Mouse (Mus musculus): Measurements from ENCODE around the gene Ipo9. TPM values are rescaled to one million over a fixed set of nuclear protein-coding genes. Genes with fewer than 3 reads are reported as not detected.

The Ipo9 gene
- total and polyA plus RNA-seq, 3 experiments = 27.4 to 56.2 TPM; not detected in 1

DNA sequence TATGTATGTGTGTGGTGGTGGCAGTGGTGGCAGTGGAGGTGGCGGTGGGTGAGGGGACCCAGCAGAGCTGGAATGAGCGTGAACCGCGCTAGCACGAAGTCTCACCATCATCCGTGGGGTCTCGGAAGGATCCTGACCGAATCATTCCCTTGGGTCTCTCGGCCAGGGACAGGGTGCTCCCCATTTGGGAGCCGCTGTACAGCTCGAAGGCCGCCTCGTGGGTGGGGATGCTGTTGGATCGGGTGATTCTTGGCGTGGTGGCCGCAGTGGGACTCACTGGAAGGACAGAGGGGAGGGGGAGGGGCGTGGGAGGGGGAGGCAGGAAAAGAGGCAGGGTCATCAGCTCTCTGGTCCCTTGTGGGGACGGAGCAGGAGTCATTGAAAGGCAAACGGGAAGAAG, 35.4 kb upstream of the Ipo9 start:
- H3K36me3 ChIP-seq (ENCODE audit: control insufficient read depth in 1 of 2, insufficient read depth in 2 of 2, low read length in 2 of 2) = peaks cover 0 to 3% of the 10 kb centered on the region in 2 experiments; a peak in 1 of 4 replicates
- TF ChIP-seq TBP (IDR thresholded peaks at IDR 0.05; ENCODE audit: low read depth, low read length) (no peak), CHD1 (IDR thresholded peaks at IDR 0.05; ENCODE audit: low read depth, low read length) (no peak), JUND (IDR thresholded peaks at IDR 0.05; ENCODE audit: low read depth, low read length) (no peak), CHD2 (IDR thresholded peaks at IDR 0.05; ENCODE audit: low read length) (no peak), NELFE (IDR thresholded peaks at IDR 0.05; ENCODE audit: low read depth, low read length) (no peak), RAD21 (IDR thresholded peaks at IDR 0.05; ENCODE audit: low read depth, low read length) (no peak), ELF1 (IDR thresholded peaks at IDR 0.05; ENCODE audit: low read depth, low read length) (no peak), UBTF (IDR thresholded peaks at IDR 0.05; ENCODE audit: borderline replicate concordance, insufficient read depth, low read depth, low read length) (no peak), MYC (IDR thresholded peaks at IDR 0.05; ENCODE audit: low read depth, low read length) (no peak), ZMIZ1 (IDR thresholded peaks at IDR 0.05; ENCODE audit: low read depth, low read length) (no peak), TCF12 (IDR thresholded peaks at IDR 0.05; ENCODE audit: low read depth, low read length) (no peak), SMC3 (IDR thresholded peaks at IDR 0.05; ENCODE audit: low read depth, low read length) (no peak), NRF1 (IDR thresholded peaks at IDR 0.05; ENCODE audit: insufficient read depth, low read depth, low read length, poor library complexity, severe bottlenecking) (no peak), SIN3A (IDR thresholded peaks at IDR 0.05; ENCODE audit: low read length) (no peak)
- H3K9me3 ChIP-seq (replicated peaks; ENCODE audit: insufficient read depth, low read length) = no peaks in the 10 kb centered on the region
- no peak for DNase-seq (ENCODE audit: low read depth, low spot score)
- H3K79me2 ChIP-seq (ENCODE audit: control insufficient read depth, insufficient read depth, low read length, poor library complexity) = no peaks in the 10 kb centered on the region
- H3K27me3 ChIP-seq (ENCODE audit: control insufficient read depth in 1 of 2, insufficient read depth in 2 of 2, low read length in 2 of 2) = no peaks in the 10 kb centered on the region
- H3K4me3 ChIP-seq (ENCODE audit: control insufficient read depth in 1 of 2, insufficient read depth in 1 of 2, low read depth in 2 of 2, low read length in 2 of 2) = no peak overlapping the region
- no peak overlapping the region for H3K9ac ChIP-seq (ENCODE audit: control insufficient read depth, low read depth, low read length, poor library complexity, severe bottlenecking)
- peaks cover 0 to 11% of the 10 kb centered on the region in 2 experiments; a peak in 2 of 4 replicates for H3K4me1 ChIP-seq (ENCODE audit: control insufficient read depth in 1 of 2, insufficient read depth in 2 of 2, low read length in 2 of 2)
- H3K27ac ChIP-seq (ENCODE audit: control insufficient read depth, low read depth, low read length) = no peak overlapping the region

GRCm38 (mm10) chr1:135462736-135463135, 32.4 kb upstream of the Ipo9 start:
- DNase-seq (ENCODE audit: low read depth, low spot score) = no peak

More at GRCm38 (mm10) chr1:135462736-135463135, 32.4 kb upstream of the Ipo9 start:
- Histone ChIP-seq H3K36me3 (ENCODE audit: control insufficient read depth in 1 of 2, insufficient read depth in 2 of 2, low read length in 2 of 2) (peaks cover 0 to 3% of the 10 kb centered on the region in 2 experiments; a peak in 1 of 4 replicates), H3K4me1 (ENCODE audit: control insufficient read depth in 1 of 2, insufficient read depth in 2 of 2, low read length in 2 of 2) (peaks cover 0 to 11% of the 10 kb centered on the region in 2 experiments; a peak in 2 of 4 replicates), H3K4me3 (ENCODE audit: control insufficient read depth in 1 of 2, insufficient read depth in 1 of 2, low read depth in 2 of 2, low read length in 2 of 2) (no peak overlapping the region), H3K27me3 (ENCODE audit: control insufficient read depth in 1 of 2, insufficient read depth in 2 of 2, low read length in 2 of 2) (no peaks in the 10 kb centered on the region), H3K79me2 (ENCODE audit: control insufficient read depth, insufficient read depth, low read length, poor library complexity) (no peaks in the 10 kb centered on the region), H3K9me3 (replicated peaks; ENCODE audit: insufficient read depth, low read length) (no peaks in the 10 kb centered on the region), H3K27ac (ENCODE audit: control insufficient read depth, low read depth, low read length) (no peak overlapping the region), H3K9ac (ENCODE audit: control insufficient read depth, low read depth, low read length, poor library complexity, severe bottlenecking) (no peak overlapping the region)
- TF ChIP-seq MXI1 (IDR thresholded peaks at IDR 0.05; ENCODE audit: low read depth, low read length) (no peak), MAZ (IDR thresholded peaks at IDR 0.05; ENCODE audit: low read depth, low read length) (no peak), USF2 (IDR thresholded peaks at IDR 0.05; ENCODE audit: borderline replicate concordance in 1 of 2, insufficient read depth in 1 of 2, low read depth in 1 of 2, low read length in 2 of 2) (no peak), ZMIZ1 (IDR thresholded peaks at IDR 0.05; ENCODE audit: low read depth, low read length) (no peak), ZKSCAN1 (IDR thresholded peaks at IDR 0.05; ENCODE audit: low read depth, low read length) (no peak), E2F4 (IDR thresholded peaks at IDR 0.05; ENCODE audit: borderline replicate concordance, low read depth, low read length) (no peak), ELF1 (IDR thresholded peaks at IDR 0.05; ENCODE audit: low read depth, low read length) (no peak), MAFK (IDR thresholded peaks at IDR 0.05; ENCODE audit: borderline replicate concordance, low read depth, low read length) (no peak), NELFE (IDR thresholded peaks at IDR 0.05; ENCODE audit: low read depth, low read length) (no peak), ZC3H11A (IDR thresholded peaks at IDR 0.05; ENCODE audit: low read depth, low read length) (no peak), MAX (IDR thresholded peaks at IDR 0.05; ENCODE audit: low read length) (no peak), CTCF (IDR thresholded peaks at IDR 0.05 in 2 of 3, conservative IDR thresholded peaks at IDR 0.05 in 1 of 3; ENCODE audit: control insufficient read depth in 1 of 3, insufficient read depth in 1 of 3, low read depth in 2 of 3, low read length in 3 of 3, poor library complexity in 1 of 3, severe bottlenecking in 1 of 3) (no peak), TBP (IDR thresholded peaks at IDR 0.05; ENCODE audit: low read depth, low read length) (no peak), MEF2A (IDR thresholded peaks at IDR 0.05; ENCODE audit: extremely low read depth, insufficient replicate concordance, low read depth, low read length, poor library complexity, severe bottlenecking) (no peak), KAT2A (conservative IDR thresholded peaks at IDR 0.05; ENCODE audit: low read depth, low read length) (no peak), ETS1 (IDR thresholded peaks at IDR 0.05; ENCODE audit: low read depth, low read length) (no peak), POLR2A (IDR thresholded peaks at IDR 0.05; ENCODE audit: control insufficient read depth in 1 of 2, insufficient read depth in 1 of 2, low read depth in 1 of 2, low read length in 2 of 2, poor library complexity in 1 of 2) (no peak)
